Mouse (Mus musculus): Measurements from ENCODE around the gene Gm13289.
A peak's percentile ranks its signal among the peaks of the same experiment; 100 is the strongest.
"Not testable (repeated sequence)": the region's sequence is repeated elsewhere in the genome, so short reads cannot be mapped to it uniquely, and the experiment has no call there.

The Gm13289 gene

GRCm38 (mm10) chr4:88785409-88785808, 8.7 kb downstream of the Gm13289 start, which contains the start of gene Gm13276:
Gm13276 (plus strand) TSS chr4:88785709.
- DNase-seq: not testable (repeated sequence)

GRCm38 (mm10) chr4:88788402-88788801, 11.7 kb downstream of the Gm13289 start, which contains the start of gene Gm13277:
Gm13277 (plus strand) TSS chr4:88788632.
- DNase-seq: peak; percentile 63

GRCm38 (mm10) chr4:88791250-88791649, 14.5 kb downstream of the Gm13289 start, which contains the start of gene Gm13278:
Gm13278 (plus strand) TSS chr4:88791550.
- not testable (repeated sequence) for DNase-seq

GRCm38 (mm10) chr4:88793936-88794675, 17.4 kb downstream of the Gm13289 start, which contains the start of gene Gm13275:
Gm13275 (plus strand) TSS chr4:88794487.
- DNase-seq: peak; percentile 85

GRCm38 (mm10) chr4:88797097-88797496, 20.4 kb downstream of the Gm13289 start, which contains the start of gene Gm13279:
Gm13279 (plus strand) TSS chr4:88797397.
- DNase-seq: not testable (repeated sequence)

GRCm38 (mm10) chr4:88799365-88799764, 22.6 kb downstream of the Gm13289 start, which contains the start of gene Gm13285:
Gm13285 (plus strand) TSS chr4:88799665.
- DNase-seq: not testable (repeated sequence)

GRCm38 (mm10) chr4:88802954-88803353, 26.2 kb downstream of the Gm13289 start, which contains the start of gene Gm13287:
Gm13287 (plus strand) TSS chr4:88803254.
- DNase-seq: not testable (repeated sequence)

- not testable (repeated sequence) for DNase-seq
Observed at GRCm38 (mm10) chr4:88805231-88805630, 28.5 kb downstream of the Gm13289 start, which contains the start of gene Gm13288. Gm13288 (plus strand) TSS chr4:88805531.

- DNase-seq: not testable (repeated sequence)
Observed at GRCm38 (mm10) chr4:88805761-88806160, 29.0 kb downstream of the Gm13289 start.

- DNase-seq: no peak
Observed at GRCm38 (mm10) chr4:88815928-88816327, 39.2 kb downstream of the Gm13289 start, which contains the start of gene Ifna7. Ifna7 (plus strand) TSS chr4:88816228.

- no peak for DNase-seq
Observed at GRCm38 (mm10) chr4:88819659-88820058, 42.9 kb downstream of the Gm13289 start, which contains the start of gene Ifna11. Ifna11 (plus strand) TSS chr4:88819959.

GRCm38 (mm10) chr4:88822995-88823394, 46.3 kb downstream of the Gm13289 start:
- DNase-seq: no peak
